Mouse (Mus musculus): ENCODE measurements at regions not wholly inside any gene's neighbourhood (a gene's known extent, or its start where the extent isn't known, plus 50 kb on each side); places are given as distances from the start of the nearest gene placed in this dataset.
A peak's percentile ranks its signal among the peaks of the same experiment; 100 is the strongest.
"Not testable (repeated sequence)": the region's sequence is repeated elsewhere in the genome, so short reads cannot be mapped to it uniquely, and the experiment has no call there.

GRCm38 (mm10) chrX:153887285-153887684, 55.3 kb downstream of the Spin2c start:
- Histone ChIP-seq H3K4me1 (ENCODE audit: control insufficient read depth, insufficient read depth, low read length) (no peaks in the 10 kb centered on the region), H3K4me3 (ENCODE audit: low read length) (no peak overlapping the region), H3K9me3 (replicated peaks; ENCODE audit: control insufficient read depth, low read length) (no peaks in the 10 kb centered on the region), H3K27me3 (ENCODE audit: control insufficient read depth, insufficient read depth, low read length) (no peaks in the 10 kb centered on the region), H3K27ac (ENCODE audit: low read length) (no peak overlapping the region), H3K9ac (ENCODE audit: low read length) (no peak overlapping the region), H3K36me3 (ENCODE audit: control insufficient read depth, insufficient read depth) (no peaks in the 10 kb centered on the region), H3K4me2 (ENCODE audit: low read depth, low read length) (no peak overlapping the region)
- no peak for ATAC-seq (replicated peaks; ENCODE audit: extremely low read depth, insufficient read depth, low FRiP score)
- WGBS = 30% methylated on average over 2 of the region's 2 CpGs

- no peak overlapping the region for H3K4me3 ChIP-seq (ENCODE audit: low read length)
- no peak for ATAC-seq (replicated peaks; ENCODE audit: extremely low read depth, insufficient read depth, low FRiP score)
- 54% methylated on average over 3 of the region's 3 CpGs for WGBS
These were observed 84.4 kb downstream of the Samt1 start for GRCm38 (mm10) chrX:153927996-153928395.

GRCm38 (mm10) chrX:153932586-153932985, 79.9 kb downstream of the Samt1 start:
- H3K27me3 ChIP-seq (ENCODE audit: control insufficient read depth, insufficient read depth, low read length) = no peaks in the 10 kb centered on the region
- no peaks in the 10 kb centered on the region for H3K4me1 ChIP-seq (ENCODE audit: control insufficient read depth, insufficient read depth, low read length)
- H3K36me3 ChIP-seq (ENCODE audit: control insufficient read depth, insufficient read depth) = no peaks in the 10 kb centered on the region
- H3K9me3 ChIP-seq (replicated peaks; ENCODE audit: control insufficient read depth, low read length) = no peaks in the 10 kb centered on the region
- no peak overlapping the region for H3K4me3 ChIP-seq (ENCODE audit: low read length)
- ATAC-seq (replicated peaks; ENCODE audit: extremely low read depth, insufficient read depth, low FRiP score) = peak; percentile 46; the same call in 1 of the 2 replicates
- WGBS = 57% methylated on average over 2 of the region's 2 CpGs
- no peak overlapping the region for H3K27ac ChIP-seq (ENCODE audit: low read length)
- no peak overlapping the region for H3K4me2 ChIP-seq (ENCODE audit: low read depth, low read length)
- H3K9ac ChIP-seq (ENCODE audit: low read length) = no peak overlapping the region

More at GRCm38 (mm10) chrX:153927996-153928395, 84.4 kb downstream of the Samt1 start:
- H3K9me3 ChIP-seq (replicated peaks; ENCODE audit: control insufficient read depth, low read length) = no peaks in the 10 kb centered on the region
- no peaks in the 10 kb centered on the region for H3K36me3 ChIP-seq (ENCODE audit: control insufficient read depth, insufficient read depth)
- H3K4me2 ChIP-seq (ENCODE audit: low read depth, low read length) = no peak overlapping the region
- H3K4me1 ChIP-seq (ENCODE audit: control insufficient read depth, insufficient read depth, low read length) = no peaks in the 10 kb centered on the region
- H3K27me3 ChIP-seq (ENCODE audit: control insufficient read depth, insufficient read depth, low read length) = no peaks in the 10 kb centered on the region
- H3K9ac ChIP-seq (ENCODE audit: low read length) = no peak overlapping the region
- no peak overlapping the region for H3K27ac ChIP-seq (ENCODE audit: low read length)

GRCm38 (mm10) chrX:153936111-153936510, 76.3 kb downstream of the Samt1 start:
- Histone ChIP-seq H3K4me1 (ENCODE audit: control insufficient read depth, insufficient read depth, low read length) (no peaks in the 10 kb centered on the region), H3K9me3 (replicated peaks; ENCODE audit: control insufficient read depth, low read length) (no peaks in the 10 kb centered on the region), H3K9ac (ENCODE audit: low read length) (no peak overlapping the region), H3K27ac (ENCODE audit: low read length) (no peak overlapping the region), H3K27me3 (ENCODE audit: control insufficient read depth, insufficient read depth, low read length) (no peaks in the 10 kb centered on the region), H3K4me3 (ENCODE audit: low read length) (no peak overlapping the region), H3K36me3 (ENCODE audit: control insufficient read depth, insufficient read depth) (no peaks in the 10 kb centered on the region), H3K4me2 (ENCODE audit: low read depth, low read length) (no peak overlapping the region)
- no peak for ATAC-seq (replicated peaks; ENCODE audit: extremely low read depth, insufficient read depth, low FRiP score)
- WGBS = 84% methylated on average over 3 of the region's 3 CpGs

- Histone ChIP-seq H3K4me1 (ENCODE audit: control insufficient read depth, insufficient read depth, low read length) (no peaks in the 10 kb centered on the region), H3K27me3 (ENCODE audit: control insufficient read depth, insufficient read depth, low read length) (no peaks in the 10 kb centered on the region), H3K4me3 (ENCODE audit: low read length) (no peak overlapping the region), H3K9me3 (replicated peaks; ENCODE audit: control insufficient read depth, low read length) (no peaks in the 10 kb centered on the region), H3K4me2 (ENCODE audit: low read depth, low read length) (no peak overlapping the region), H3K36me3 (ENCODE audit: control insufficient read depth, insufficient read depth) (no peaks in the 10 kb centered on the region), H3K27ac (ENCODE audit: low read length) (no peak overlapping the region), H3K9ac (ENCODE audit: low read length) (no peak overlapping the region)
- no peak for ATAC-seq (replicated peaks; ENCODE audit: extremely low read depth, insufficient read depth, low FRiP score)
These were observed 75.1 kb downstream of the Samt1 start for GRCm38 (mm10) chrX:153937346-153937745.

- H3K4me2 ChIP-seq (ENCODE audit: low read depth, low read length) = no peak overlapping the region
- H3K9me3 ChIP-seq (replicated peaks; ENCODE audit: control insufficient read depth, low read length) = no peaks in the 10 kb centered on the region
- H3K36me3 ChIP-seq (ENCODE audit: control insufficient read depth, insufficient read depth) = no peaks in the 10 kb centered on the region
- H3K27me3 ChIP-seq (ENCODE audit: control insufficient read depth, insufficient read depth, low read length) = no peaks in the 10 kb centered on the region
- H3K9ac ChIP-seq (ENCODE audit: low read length) = no peak overlapping the region
- no peak for ATAC-seq (replicated peaks; ENCODE audit: extremely low read depth, insufficient read depth, low FRiP score)
- no peak overlapping the region for H3K27ac ChIP-seq (ENCODE audit: low read length)
- WGBS = 78% methylated on average over 7 of the region's 7 CpGs
- no peak overlapping the region for H3K4me3 ChIP-seq (ENCODE audit: low read length)
- no peaks in the 10 kb centered on the region for H3K4me1 ChIP-seq (ENCODE audit: control insufficient read depth, insufficient read depth, low read length)
These were observed 72.4 kb downstream of the Samt1 start for GRCm38 (mm10) chrX:153940089-153940488.

GRCm38 (mm10) chrX:153941130-153941529, 71.3 kb downstream of the Samt1 start:
- WGBS = 73% methylated on average over 3 of the region's 3 CpGs
- not testable (repeated sequence) for H3K27me3 ChIP-seq (ENCODE audit: control insufficient read depth, insufficient read depth, low read length); H3K4me1 ChIP-seq (ENCODE audit: control insufficient read depth, insufficient read depth, low read length); H3K9me3 ChIP-seq (replicated peaks; ENCODE audit: control insufficient read depth, low read length); H3K4me2 ChIP-seq (ENCODE audit: low read depth, low read length); H3K4me3 ChIP-seq (ENCODE audit: low read length); H3K36me3 ChIP-seq (ENCODE audit: control insufficient read depth, insufficient read depth); ATAC-seq (replicated peaks; ENCODE audit: extremely low read depth, insufficient read depth, low FRiP score); H3K9ac ChIP-seq (ENCODE audit: low read length); H3K27ac ChIP-seq (ENCODE audit: low read length)

Data from heart, embryonic 16.5 days (tissue).